Mouse (Mus musculus) ES-Bruce4 (cell line): ENCODE measurements at regions not wholly inside any gene's neighbourhood (a gene's known extent, or its start where the extent isn't known, plus 50 kb on each side); places are given as distances from the start of the nearest gene placed in this dataset.

Experiments
- CTCF ChIP-seq: IDR thresholded peaks from one replicate; pipeline ENCODE4 v1.8.1; 2011; ENCODE audit warnings: low read depth, low read length
- EP300 ChIP-seq: IDR thresholded peaks from 2 replicates; pipeline ENCODE4 v1.6.1; 2011; ENCODE audit warnings: low read depth, low read length; ENCODE audit not compliant: insufficient read depth
- POLR2A ChIP-seq: IDR thresholded peaks from one replicate; pipeline ENCODE4 v1.8.1; 2011; ENCODE audit warnings: low read length; ENCODE audit not compliant: insufficient read depth

GRCm38 (mm10) chr3:140949880-140950662, 262.1 kb downstream of the Pdha2 start:
- TF ChIP-seq POLR2A (no peak), CTCF (no peak), EP300 (no peak)
